Mouse (Mus musculus) hindlimb bud, embryonic 11.5 days (tissue): Measurements from ENCODE around the gene Treml1.

Experiments
- DNase-seq: peaks from one replicate; pipeline ENCODE4 v3.0.0-alpha.2; 2012; ENCODE audit warnings: low read depth, low spot score; ENCODE audit errors: extremely low spot score

Gene Treml1

GRCm38 (mm10) chr17:48408526-48409291, 49.0 kb downstream of the Treml1 start:
- no peak for DNase-seq

- DNase-seq: peak; percentile 96
These were observed 49.9 kb downstream of the Treml1 start, which contains the start of the genes Nfya and Oard1 for GRCm38 (mm10) chr17:48409380-48410298. Gene Nfya, minus strand, starts transcription at chr17:48409906. Gene Oard1, plus strand, starts transcription at chr17:48410014.

DNA sequence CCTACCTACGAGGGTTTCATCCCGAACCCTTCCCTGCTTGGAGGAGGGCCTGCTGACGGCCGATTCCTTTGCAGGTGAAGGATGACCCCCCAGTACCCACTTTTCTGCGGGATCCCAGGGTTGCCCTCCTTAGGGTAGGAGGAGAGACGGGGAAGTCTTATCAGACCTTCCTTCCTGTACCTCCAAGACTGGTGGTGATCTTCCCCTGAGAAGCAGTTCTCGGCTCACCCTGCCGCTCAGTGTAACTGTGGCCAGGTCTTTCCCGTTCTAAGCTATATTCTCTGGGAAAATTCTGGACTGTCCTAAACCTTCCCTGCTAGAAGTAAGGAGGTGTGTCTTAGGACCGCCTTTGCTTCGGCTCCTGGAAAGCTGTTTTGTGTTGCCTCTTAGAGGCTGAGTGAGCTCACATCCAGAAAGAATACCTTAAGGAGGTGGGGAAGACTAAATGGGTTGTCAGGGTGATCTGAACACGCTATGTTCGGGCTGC, 50.6 kb downstream of the Treml1 start:
- peak; percentile 42 for DNase-seq

GRCm38 (mm10) chr17:48411241-48411640, 51.5 kb downstream of the Treml1 start:
- DNase-seq: no peak

DNA sequence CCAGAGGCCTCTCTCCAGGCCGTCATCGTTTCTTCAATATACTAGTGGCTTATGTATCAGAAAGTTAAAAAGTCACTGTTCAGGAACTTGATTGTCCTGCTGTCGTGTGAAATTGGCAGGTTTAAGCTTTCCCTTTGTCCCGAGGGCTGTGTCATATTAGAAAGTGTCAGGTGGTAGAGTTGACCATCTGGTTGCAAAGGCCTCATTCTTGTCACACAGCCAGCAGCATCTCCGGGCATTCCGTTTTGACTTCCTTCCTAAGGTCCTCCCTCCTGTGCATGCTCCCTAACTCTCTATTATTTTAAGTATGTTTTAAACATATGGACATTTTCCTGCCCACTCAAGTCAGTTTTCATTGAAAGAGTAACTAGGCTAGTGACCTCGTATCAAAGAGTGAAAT, 56.3 kb downstream of the Treml1 start:
- DNase-seq: no peak
